In the genomic region with DNA sequence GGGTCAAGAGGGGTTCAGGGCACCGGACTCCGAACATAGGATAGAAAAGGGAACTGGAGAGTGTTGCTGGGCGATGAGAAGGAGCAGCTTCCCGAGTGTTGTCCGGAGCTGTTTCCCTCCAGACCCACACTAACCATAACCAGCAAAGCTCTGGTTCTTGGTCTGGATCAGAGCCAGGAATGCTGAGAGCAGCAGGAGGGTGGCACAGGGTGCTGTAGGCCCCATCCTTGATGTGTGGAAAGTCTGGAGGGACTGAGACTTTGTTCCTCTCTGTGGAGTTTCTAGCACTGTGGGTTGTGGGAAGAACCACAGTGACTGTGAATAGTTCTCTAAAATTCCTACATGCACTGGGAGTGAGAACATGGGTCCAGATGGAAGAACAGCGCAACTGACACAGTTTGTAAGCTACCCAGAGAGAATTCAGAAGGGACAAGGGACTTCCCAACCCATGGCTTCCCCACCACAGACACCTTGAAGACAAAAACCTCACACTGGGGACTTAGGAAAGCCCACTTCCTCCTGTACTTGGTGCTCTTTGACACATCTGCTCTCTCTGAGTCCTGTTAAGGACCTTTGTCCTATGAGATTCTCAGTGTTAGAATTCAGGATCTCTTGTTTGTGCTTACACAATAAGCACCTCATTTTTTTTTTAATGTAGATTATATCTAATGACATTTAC, we compare ENCODE assay signal across 25 mouse cellular contexts. TPM values are rescaled to one million over a fixed set of nuclear protein-coding genes. Genes with fewer than 3 reads are reported as not detected.
DNase-seq lines count a peak whose midpoint lies in the region; ATAC-seq and TF ChIP-seq lines count a peak whose summit lies in the region.
"Had no signal": no experiment of that assay in that cellular context is flagged by ENCODE, and none has a peak within 500 bp of the region (broad histone marks: within the 10 kb centered on the region; RNA-seq: fewer than 3 reads in every experiment).

No protein-coding gene starts in this region.

- H3K9me3 ChIP-seq in heart, embryonic 15.5 days (replicated peaks): no peaks in the 10 kb centered on the region
- no peaks in the 10 kb centered on the region for H3K9me3 ChIP-seq in E14TG2a.4 (ENCODE audit: low read length)
- H3K9me3 ChIP-seq: forebrain, embryonic 10.5 days; G1E; hindbrain, embryonic 12.5 days; intestine, embryonic 15.5 days; kidney, embryonic 15.5 days; midbrain, embryonic 12.5 days had no signal

- intact Hi-C loops in heart, postnatal 10 days (cut with DNase I): no loop called here

- no peak for DNase-seq in heart, postnatal 10 days
- peak; percentile 24 to 35 for DNase-seq in natural killer cell, adult 2 months (ENCODE audit: low spot score in 2 of 2)
- DNase-seq in lung, postnatal 36 days: no peak
- no peak for DNase-seq in kidney, postnatal 25 days
- DNase-seq: cerebellum, adult 2 months; cerebellum, postnatal 36 days; gastrocnemius, postnatal 10 days; heart, adult 2 months; lung, adult 2 months; lung, postnatal 4 days; spleen, adult 18-20 months had no signal

- no peak for TF ChIP-seq CTCF in E14TG2a.4 (conservative IDR thresholded peaks at IDR 0.05; ENCODE audit: low read length)

- no peak overlapping the region for H3K4me2 ChIP-seq in heart, embryonic 15.5 days
- H3K4me2 ChIP-seq: hindbrain, embryonic 12.5 days; intestine, embryonic 15.5 days; kidney, embryonic 15.5 days; liver, embryonic 11.5 days; midbrain, embryonic 12.5 days had no signal

- H3K27ac ChIP-seq in heart, embryonic 15.5 days: no peak overlapping the region
- H3K27ac ChIP-seq: forebrain, embryonic 10.5 days; heart, adult 2 months; hindbrain, embryonic 12.5 days; intestine, embryonic 15.5 days; kidney, embryonic 15.5 days; midbrain, embryonic 12.5 days had no signal

- 81% methylated on average over 6 of the region's 6 CpGs for WGBS in heart, embryonic 15.5 days

- H3K9ac ChIP-seq in heart, embryonic 15.5 days: no peak overlapping the region
- H3K9ac ChIP-seq: hindbrain, embryonic 12.5 days; intestine, embryonic 15.5 days; kidney, embryonic 15.5 days; midbrain, embryonic 12.5 days had no signal

- no peaks in the 10 kb centered on the region for H3K27me3 ChIP-seq in heart, embryonic 15.5 days
- no peaks in the 10 kb centered on the region for H3K27me3 ChIP-seq in E14TG2a.4 (ENCODE audit: insufficient read depth, low read length)
- H3K27me3 ChIP-seq: hindbrain, embryonic 12.5 days; intestine, embryonic 15.5 days; kidney, embryonic 15.5 days; midbrain, embryonic 12.5 days had no signal

- no peaks in the 10 kb centered on the region for H3K36me3 ChIP-seq in heart, embryonic 15.5 days
- peaks cover 66% of the 10 kb centered on the region for H3K36me3 ChIP-seq in E14TG2a.4 (ENCODE audit: insufficient read depth, low read length)
- H3K36me3 ChIP-seq: forebrain, embryonic 10.5 days; G1E; hindbrain, embryonic 12.5 days; intestine, embryonic 15.5 days; kidney, embryonic 15.5 days; midbrain, embryonic 12.5 days had no signal

- H3K4me1 ChIP-seq in heart, embryonic 15.5 days (replicated peaks): no peaks in the 10 kb centered on the region
- peaks cover 71% of the 10 kb centered on the region for H3K4me1 ChIP-seq in E14TG2a.4 (replicated peaks; ENCODE audit: low read depth, low read length)
- H3K4me1 ChIP-seq: forebrain, embryonic 10.5 days; hindbrain, embryonic 12.5 days; intestine, embryonic 15.5 days; kidney, embryonic 15.5 days; midbrain, embryonic 12.5 days had no signal

- no peak overlapping the region for H3K4me3 ChIP-seq in heart, embryonic 15.5 days
- peak overlapping the region; percentile 82 for H3K4me3 ChIP-seq in E14TG2a.4 (replicated peaks; ENCODE audit: low read length)
- H3K4me3 ChIP-seq: forebrain, embryonic 10.5 days; heart, adult 2 months; hindbrain, embryonic 12.5 days; intestine, embryonic 15.5 days; kidney, embryonic 15.5 days; midbrain, embryonic 12.5 days had no signal

- peak; percentile 20; the same call in 1 of the 2 replicates for ATAC-seq in heart, embryonic 15.5 days (replicated peaks; ENCODE audit: insufficient number of reproducible peaks, insufficient read depth, low FRiP score, low read depth)
- ATAC-seq in granulocyte monocyte progenitor cell, adult 5-6 weeks (replicated peaks; ENCODE audit: poor library complexity, severe bottlenecking): peak; percentile 73
- ATAC-seq: intestine, embryonic 15.5 days had no signal

RNA-seq across cellular contexts. Expression of a gene that starts 9.7 kb away (rescaled TPM):
- polyA plus RNA-seq in heart, embryonic 15.5 days (2015; fragmentation: Nextera tagmentation; extraction: Ambion mirVana): not detected in 2 replicates
- total RNA-seq in heart, postnatal 10 days (2021): not detected
- not detected in 2 replicates for total RNA-seq in granulocyte monocyte progenitor cell, adult 5-6 weeks (2014; fragmentation: Nextera tagmentation)
- total RNA-seq in granulocyte monocyte progenitor cell, adult 5-6 weeks (2017): not detected in 2 replicates
- total RNA-seq: adrenal gland, postnatal 4 days; gastrocnemius, postnatal 10 days had no signal
- polyA plus RNA-seq: forebrain, embryonic 10.5 days; G1E; heart, embryonic 16.5 days; intestine, embryonic 15.5 days; kidney, embryonic 15.5 days; large intestine, adult 2 months; limb, embryonic 11.5 days; liver, embryonic 11.5 days had no signal

RNA-seq across cellular contexts. Expression of a gene that starts 12.9 kb away (rescaled TPM):
- polyA plus RNA-seq in heart, embryonic 15.5 days (2015; fragmentation: Nextera tagmentation; extraction: Ambion mirVana): 6.2 and 7.4 TPM in 2 replicates
- total RNA-seq in heart, postnatal 10 days (2021): 1 to 10 TPM; 7.7 to 8.4 TPM
- total RNA-seq in granulocyte monocyte progenitor cell, adult 5-6 weeks (2014; fragmentation: Nextera tagmentation): 1.1 and 5.5 TPM in 2 replicates
- 9.1 and 11.2 TPM in 2 replicates for total RNA-seq in granulocyte monocyte progenitor cell, adult 5-6 weeks (2017)

RNA-seq across cellular contexts. Expression of a gene that starts 13.0 kb away (rescaled TPM):
- 41.2 and 47.4 TPM in 2 replicates for polyA plus RNA-seq in heart, embryonic 15.5 days (2015; fragmentation: Nextera tagmentation; extraction: Ambion mirVana)
- 10 to 100 TPM; 23.7 to 28.9 TPM for total RNA-seq in heart, postnatal 10 days (2021)
- 81.6 and 134 TPM in 2 replicates for total RNA-seq in granulocyte monocyte progenitor cell, adult 5-6 weeks (2014; fragmentation: Nextera tagmentation)
- 25.6 and 35.4 TPM in 2 replicates for total RNA-seq in granulocyte monocyte progenitor cell, adult 5-6 weeks (2017)

RNA-seq across cellular contexts. Expression of a gene that starts 18.0 kb away (rescaled TPM):
- polyA plus RNA-seq in heart, embryonic 15.5 days (2015; fragmentation: Nextera tagmentation; extraction: Ambion mirVana): 0.34 and 0.49 TPM in 2 replicates
- under 1 TPM in 1 of 2 experiments, not detected in 1; 0.26 TPM for total RNA-seq in heart, postnatal 10 days (2021)
- not detected in 2 replicates for total RNA-seq in granulocyte monocyte progenitor cell, adult 5-6 weeks (2014; fragmentation: Nextera tagmentation)
- total RNA-seq in granulocyte monocyte progenitor cell, adult 5-6 weeks (2017): not detected in 2 replicates
- polyA plus RNA-seq: G1E; large intestine, adult 2 months had no signal

RNA-seq across cellular contexts. Expression of a gene that starts 19.8 kb away (rescaled TPM):
- 73.1 and 81.3 TPM in 2 replicates for polyA plus RNA-seq in heart, embryonic 15.5 days (2015; fragmentation: Nextera tagmentation; extraction: Ambion mirVana)
- 10 to 100 TPM; 58.9 to 73.2 TPM for total RNA-seq in heart, postnatal 10 days (2021)
- 81.0 and 96.9 TPM in 2 replicates for total RNA-seq in granulocyte monocyte progenitor cell, adult 5-6 weeks (2014; fragmentation: Nextera tagmentation)
- total RNA-seq in granulocyte monocyte progenitor cell, adult 5-6 weeks (2017): 91.6 and 110 TPM in 2 replicates

Comparison
In these comparisons a context has a peak if more than half of its experiments do, and no peak if none do; other contexts are left out.
1. DNase-seq: peak in natural killer cell, adult 2 months (2 of 2); none in heart, postnatal 10 days (0 of 2), lung, postnatal 36 days (single experiment) and kidney, postnatal 25 days (0 of 2).